Mouse (Mus musculus): ENCODE results near the gene Romo1. TPM values are rescaled to one million over a fixed set of nuclear protein-coding genes. Genes with fewer than 3 reads are reported as not detected.

The Romo1 gene
- total RNA-seq, 1 experiment, result 216 TPM

- Histone ChIP-seq H3K27ac (ENCODE audit: insufficient read depth, low read depth, low read length, poor library complexity, severe bottlenecking) (no peak overlapping the region; the same call in 1 of the 2 replicates), H3K9me3 (ENCODE audit: control insufficient read depth, insufficient read depth, low read depth, low read length) (no peaks in the 10 kb centered on the region), H3K36me3 (ENCODE audit: control insufficient read depth, insufficient read depth, low read length, poor library complexity, severe bottlenecking) (no peaks in the 10 kb centered on the region), H3K4me1 (ENCODE audit: control insufficient read depth in 2 of 2, insufficient read depth in 2 of 2, low read length in 2 of 2, poor library complexity in 1 of 2) (peaks cover 10% of the 10 kb centered on the region in 2 experiments; a peak in 3 of 4 replicates), H3K4me3 (ENCODE audit: insufficient read depth in 1 of 2, low read depth in 1 of 2, low read length in 2 of 2, poor library complexity in 1 of 2, severe bottlenecking in 1 of 2) (no peak overlapping the region), H3K9ac (ENCODE audit: insufficient read depth, low read depth, low read length, poor library complexity, severe bottlenecking) (no peak overlapping the region)
- in situ Hi-C loops (cut with MboI; ENCODE audit: low sequenced_read_pairs in 2 of 2, unreplicated experiment in 2 of 2), result no loop called here
- no peak for TF ChIP-seq ZNF384 (IDR thresholded peaks at IDR 0.05; ENCODE audit: low read depth, low read length)
- TF ChIP-seq CHD2 (IDR thresholded peaks at IDR 0.05; ENCODE audit: low read depth, low read length), result no peak
- TF ChIP-seq ZC3H11A (IDR thresholded peaks at IDR 0.05; ENCODE audit: borderline replicate concordance, low read depth, low read length), result no peak
- no peak for TF ChIP-seq HCFC1 (IDR thresholded peaks at IDR 0.05; ENCODE audit: borderline replicate concordance, insufficient read depth, low read length)
- no peak for TF ChIP-seq MAFK (IDR thresholded peaks at IDR 0.05; ENCODE audit: insufficient read depth, low read depth, low read length)
- peak; percentile 40 for DNase-seq (ENCODE audit: low read depth, low spot score)
Observed at GRCm38 (mm10) chr2:156194571-156194970, 50.7 kb downstream of the Romo1 start.

Other genes starting within 250 kb of the Romo1 start
- 61.7 and 81.6 TPM in 2 replicates for gene Uqcc1, start 213.7 kb upstream of the Romo1 start, total RNA-seq (2012; rRNA removed)
- gene Gm15557, start 203.3 kb upstream of the Romo1 start, total RNA-seq (2012; rRNA removed), result not detected in 2 replicates
- gene Gdf5, start 198.7 kb upstream of the Romo1 start, total RNA-seq (2012; rRNA removed), result 0.09 and 0.11 TPM in 2 replicates
- gene Cep250, start 187.6 kb upstream of the Romo1 start, total RNA-seq (2012; rRNA removed), result 22.2 and 24.2 TPM in 2 replicates
- 0.98 and 1.5 TPM in 2 replicates for gene 6430550D23Rik, start 136.1 kb upstream of the Romo1 start, total RNA-seq (2012; rRNA removed)
- gene Ergic3, start 136.0 kb upstream of the Romo1 start, total RNA-seq (2012; rRNA removed), result 134 and 213 TPM in 2 replicates
- gene Fer1l4, start 91.1 kb upstream of the Romo1 start, total RNA-seq (2012; rRNA removed), result 0.22 and 0.26 TPM in 2 replicates
- gene Spag4, start 78.9 kb upstream of the Romo1 start, total RNA-seq (2012; rRNA removed), result 1.9 and 2.6 TPM in 2 replicates
- 42.8 and 66.1 TPM in 2 replicates for gene Cpne1, start 32.1 kb upstream of the Romo1 start, total RNA-seq (2012; rRNA removed)
- gene Rbm12, start 32.1 kb upstream of the Romo1 start, total RNA-seq (2012; rRNA removed), result 21.8 and 22.1 TPM in 2 replicates
- gene Gm28036, start 16.9 kb upstream of the Romo1 start, total RNA-seq (2012; rRNA removed), result 19.5 and 23.0 TPM in 2 replicates
- 40.2 and 41.6 TPM in 2 replicates for gene Nfs1, start 147 bp downstream of the Romo1 start, total RNA-seq (2012; rRNA removed)
- 399 and 411 TPM in 2 replicates for gene Rbm39, start 36.2 kb downstream of the Romo1 start, total RNA-seq (2012; rRNA removed)
- 44.1 and 51.9 TPM in 2 replicates for gene Phf20, start 52.4 kb downstream of the Romo1 start, total RNA-seq (2012; rRNA removed)
- 1.6 and 2.9 TPM in 2 replicates for gene Cnbd2, start 168.3 kb downstream of the Romo1 start, total RNA-seq (2012; rRNA removed)
- gene Scand1, start 168.7 kb downstream of the Romo1 start, total RNA-seq (2012; rRNA removed), result 26.0 and 27.9 TPM in 2 replicates

Measured in ES-E14 (cell line).